Mouse (Mus musculus): ENCODE data around the gene Rpgrip1. TPM values are rescaled to one million over a fixed set of nuclear protein-coding genes. Genes with fewer than 3 reads are reported as not detected.

Gene Rpgrip1
- polyA plus RNA-seq, 1 experiment: 406 TPM

DNA sequence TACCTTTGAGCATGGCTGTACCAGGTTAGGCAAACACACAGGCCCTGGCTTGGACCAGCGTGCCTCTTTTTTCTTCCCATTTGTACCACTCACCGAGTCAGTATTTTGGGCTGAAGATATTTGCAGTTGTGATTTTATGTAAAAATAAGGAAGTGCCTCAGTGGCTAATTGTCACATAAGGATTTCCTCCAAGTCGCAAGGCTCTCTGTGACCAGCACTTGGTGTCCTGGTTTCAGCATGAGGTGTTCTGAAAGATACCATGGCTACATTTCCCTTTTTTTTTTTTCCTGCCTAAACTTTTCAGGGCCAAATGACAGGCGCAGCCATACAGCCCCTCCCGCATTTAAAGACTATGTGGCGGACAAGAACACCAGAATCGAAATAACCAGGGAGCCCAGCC is 9.7 kb downstream of the Rpgrip1 start:
- TF ChIP-seq POLR2A (IDR thresholded peaks at IDR 0.05; ENCODE audit: control insufficient read depth, low read depth, low read length) (no peak), CTCF (IDR thresholded peaks at IDR 0.05; ENCODE audit: control insufficient read depth, insufficient read depth, insufficient replicate concordance, low read depth, low read length) (no peak)
- Histone ChIP-seq H3K36me3 (ENCODE audit: control insufficient read depth, insufficient read depth, low read length) (no peaks in the 10 kb centered on the region), H3K4me1 (ENCODE audit: control insufficient read depth, insufficient read depth, low read length) (peaks cover 12% of the 10 kb centered on the region), H3K27ac (ENCODE audit: control insufficient read depth, insufficient read depth, low read depth, low read length) (no peak overlapping the region), H3K4me3 (ENCODE audit: control insufficient read depth, low read depth, low read length) (no peak overlapping the region), H3K27me3 (ENCODE audit: control insufficient read depth, insufficient read depth, low read length) (no peaks in the 10 kb centered on the region)

GRCm38 (mm10) chr14:52123918-52124317 is 13.4 kb downstream of the Rpgrip1 start:
- no peak overlapping the region for H3K27ac ChIP-seq (ENCODE audit: control insufficient read depth, insufficient read depth, low read depth, low read length)
- no peaks in the 10 kb centered on the region for H3K36me3 ChIP-seq (ENCODE audit: control insufficient read depth, insufficient read depth, low read length)
- no peaks in the 10 kb centered on the region for H3K27me3 ChIP-seq (ENCODE audit: control insufficient read depth, insufficient read depth, low read length)
- H3K4me3 ChIP-seq (ENCODE audit: control insufficient read depth, low read depth, low read length): no peak overlapping the region
- no peak for TF ChIP-seq POLR2A (IDR thresholded peaks at IDR 0.05; ENCODE audit: control insufficient read depth, low read depth, low read length)
- peak; percentile 37; the same call in 1 of the 2 replicates for TF ChIP-seq CTCF (IDR thresholded peaks at IDR 0.05; ENCODE audit: control insufficient read depth, insufficient read depth, insufficient replicate concordance, low read depth, low read length)
- peaks cover 7% of the 10 kb centered on the region for H3K4me1 ChIP-seq (ENCODE audit: control insufficient read depth, insufficient read depth, low read length)

DNA sequence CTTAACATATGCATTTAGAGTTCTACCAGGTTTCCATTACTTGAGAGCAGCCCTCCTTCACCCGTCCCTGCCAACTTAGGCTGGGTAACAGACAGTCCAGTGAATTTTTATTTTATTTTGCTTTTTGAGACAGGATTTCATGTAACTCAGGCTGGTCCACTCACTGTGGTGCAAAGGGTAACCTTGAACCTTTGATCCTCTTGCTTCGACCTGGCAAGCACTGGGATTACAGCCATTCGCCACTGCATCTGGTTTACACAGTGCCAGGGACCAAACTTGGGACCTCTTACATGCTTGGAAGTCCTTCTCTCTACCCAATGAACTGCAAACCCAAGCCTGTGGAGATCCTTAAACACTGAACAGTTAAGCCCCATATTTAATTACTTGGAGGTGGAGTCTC is 14.1 kb downstream of the Rpgrip1 start:
- H3K36me3 ChIP-seq (ENCODE audit: control insufficient read depth, insufficient read depth, low read length): no peaks in the 10 kb centered on the region
- H3K4me3 ChIP-seq (ENCODE audit: control insufficient read depth, low read depth, low read length): no peak overlapping the region
- H3K27me3 ChIP-seq (ENCODE audit: control insufficient read depth, insufficient read depth, low read length): no peaks in the 10 kb centered on the region
- TF ChIP-seq CTCF (IDR thresholded peaks at IDR 0.05; ENCODE audit: control insufficient read depth, insufficient read depth, insufficient replicate concordance, low read depth, low read length) (no peak), POLR2A (IDR thresholded peaks at IDR 0.05; ENCODE audit: control insufficient read depth, low read depth, low read length) (no peak)
- no peak overlapping the region for H3K27ac ChIP-seq (ENCODE audit: control insufficient read depth, insufficient read depth, low read depth, low read length)
- peaks cover 3% of the 10 kb centered on the region; the same call in 1 of the 2 replicates for H3K4me1 ChIP-seq (ENCODE audit: control insufficient read depth, insufficient read depth, low read length)

DNA sequence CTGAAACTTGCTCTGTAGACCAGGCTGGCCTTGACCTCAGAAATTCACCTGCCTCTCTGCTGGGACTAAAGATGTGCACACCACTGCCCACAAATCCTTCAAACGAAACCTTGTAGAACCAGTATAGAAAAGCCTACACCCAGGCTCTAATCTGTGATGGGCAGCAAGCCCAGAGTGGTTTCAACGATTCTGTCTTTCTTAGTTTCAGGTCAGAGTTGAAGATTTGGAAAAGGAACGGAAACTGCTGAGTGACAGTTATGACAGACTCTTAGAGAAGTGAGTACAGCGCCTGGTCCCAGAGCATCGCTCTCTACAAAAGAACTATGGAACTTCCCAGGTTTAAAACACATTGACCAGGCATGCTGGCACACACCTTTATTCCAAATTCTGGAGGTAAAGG is 23.1 kb downstream of the Rpgrip1 start:
- H3K4me1 ChIP-seq (ENCODE audit: control insufficient read depth, insufficient read depth, low read length): peaks cover 3% of the 10 kb centered on the region; the same call in 1 of the 2 replicates
- H3K27me3 ChIP-seq (ENCODE audit: control insufficient read depth, insufficient read depth, low read length): no peaks in the 10 kb centered on the region
- TF ChIP-seq POLR2A (IDR thresholded peaks at IDR 0.05; ENCODE audit: control insufficient read depth, low read depth, low read length) (no peak), CTCF (IDR thresholded peaks at IDR 0.05; ENCODE audit: control insufficient read depth, insufficient read depth, insufficient replicate concordance, low read depth, low read length) (no peak)
- no peak overlapping the region for H3K27ac ChIP-seq (ENCODE audit: control insufficient read depth, insufficient read depth, low read depth, low read length)
- H3K36me3 ChIP-seq (ENCODE audit: control insufficient read depth, insufficient read depth, low read length): no peaks in the 10 kb centered on the region
- no peak overlapping the region for H3K4me3 ChIP-seq (ENCODE audit: control insufficient read depth, low read depth, low read length)

DNA sequence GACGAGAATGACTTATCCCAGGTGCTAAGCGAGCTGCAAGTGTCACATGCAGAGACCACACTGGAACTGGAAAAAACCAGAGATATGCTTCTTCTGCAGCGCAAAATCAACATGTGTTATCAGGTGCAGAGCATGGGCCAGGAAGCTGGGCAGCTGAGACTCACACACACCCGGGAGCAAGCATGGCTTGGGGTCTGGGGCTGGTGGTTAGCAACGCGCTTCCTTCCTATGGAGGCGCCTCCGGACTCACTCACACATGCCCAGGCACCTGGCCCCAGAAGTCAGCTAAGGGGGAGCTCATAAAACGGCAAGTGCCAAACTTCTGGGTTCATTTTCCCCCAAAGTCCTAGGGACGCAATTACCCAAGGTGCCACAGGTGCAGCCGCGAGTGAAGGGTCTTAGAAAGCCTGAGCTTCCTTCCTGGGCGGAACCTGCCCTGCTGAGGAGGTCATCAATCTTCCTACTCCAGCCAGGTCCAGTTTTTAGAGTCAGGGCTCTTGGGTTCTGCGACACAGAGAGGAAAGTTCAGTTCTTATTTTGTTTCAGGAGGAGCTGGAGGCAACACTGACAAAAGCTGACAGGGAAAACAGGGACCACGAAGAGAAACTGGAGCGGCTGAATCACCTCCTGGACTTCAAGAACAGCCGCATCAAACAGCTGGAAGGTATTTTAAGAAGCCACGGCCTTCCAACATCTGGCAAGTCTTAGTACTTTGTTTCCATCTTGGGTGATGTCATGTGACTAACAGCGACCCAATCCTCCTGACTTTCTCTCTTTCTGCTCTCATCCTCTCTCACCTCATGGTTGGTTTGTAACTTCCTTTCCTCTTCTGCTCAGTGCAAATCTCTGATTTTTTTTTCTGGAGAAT is 30.3 kb downstream of the Rpgrip1 start:
- Histone ChIP-seq H3K27ac (ENCODE audit: control insufficient read depth, insufficient read depth, low read depth, low read length) (peak overlapping the region; percentile 45; the same call in 1 of the 2 replicates), H3K4me1 (ENCODE audit: control insufficient read depth, insufficient read depth, low read length) (peaks cover 13% of the 10 kb centered on the region), H3K4me3 (ENCODE audit: control insufficient read depth, low read depth, low read length) (peak overlapping the region; percentile 23), H3K27me3 (ENCODE audit: control insufficient read depth, insufficient read depth, low read length) (no peaks in the 10 kb centered on the region), H3K36me3 (ENCODE audit: control insufficient read depth, insufficient read depth, low read length) (no peaks in the 10 kb centered on the region; the same call in 1 of the 2 replicates)
- TF ChIP-seq CTCF (IDR thresholded peaks at IDR 0.05; ENCODE audit: control insufficient read depth, insufficient read depth, insufficient replicate concordance, low read depth, low read length) (no peak), POLR2A (IDR thresholded peaks at IDR 0.05; ENCODE audit: control insufficient read depth, low read depth, low read length) (no peak)

DNA sequence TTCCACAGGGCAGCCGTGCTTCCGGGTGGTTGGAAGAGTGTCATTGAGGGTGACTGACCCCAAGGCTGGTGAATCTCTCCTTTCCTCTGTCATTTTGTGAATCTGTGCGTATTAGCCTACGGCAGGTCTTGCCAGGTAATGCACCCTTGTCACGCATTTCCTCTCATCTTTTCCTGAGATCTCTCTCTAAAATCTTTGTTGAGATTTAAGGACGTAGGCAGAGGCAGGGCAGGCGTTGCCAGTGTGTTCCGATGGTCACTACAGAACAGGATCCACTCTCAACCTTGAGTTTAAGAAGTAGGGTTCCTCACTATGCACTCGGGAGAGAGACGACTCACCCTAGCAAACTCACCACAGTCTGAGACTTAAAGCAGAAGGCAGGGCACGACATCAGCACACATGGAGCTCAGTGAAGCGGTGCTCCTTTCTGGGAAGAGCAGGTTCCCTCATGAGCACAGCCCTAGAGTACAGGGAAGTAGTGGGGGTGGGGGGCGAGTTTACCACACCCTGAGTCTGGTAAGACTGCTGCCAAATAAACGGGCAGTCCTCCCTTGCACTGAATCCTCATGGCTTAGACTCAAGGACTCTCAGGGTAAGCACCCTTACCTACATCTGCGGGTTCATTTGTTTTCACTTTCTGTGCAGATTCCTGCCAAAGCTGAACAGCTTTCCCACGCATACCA is 31.1 kb downstream of the Rpgrip1 start:
- Histone ChIP-seq H3K36me3 (ENCODE audit: control insufficient read depth, insufficient read depth, low read length) (no peaks in the 10 kb centered on the region; the same call in 1 of the 2 replicates), H3K27ac (ENCODE audit: control insufficient read depth, insufficient read depth, low read depth, low read length) (no peak overlapping the region), H3K4me1 (ENCODE audit: control insufficient read depth, insufficient read depth, low read length) (peaks cover 11% of the 10 kb centered on the region), H3K4me3 (ENCODE audit: control insufficient read depth, low read depth, low read length) (peak overlapping the region; percentile 23), H3K27me3 (ENCODE audit: control insufficient read depth, insufficient read depth, low read length) (no peaks in the 10 kb centered on the region)
- TF ChIP-seq CTCF (IDR thresholded peaks at IDR 0.05; ENCODE audit: control insufficient read depth, insufficient read depth, insufficient replicate concordance, low read depth, low read length) (no peak), POLR2A (IDR thresholded peaks at IDR 0.05; ENCODE audit: control insufficient read depth, low read depth, low read length) (no peak)

GRCm38 (mm10) chr14:52144165-52144564 is 33.7 kb downstream of the Rpgrip1 start:
- TF ChIP-seq CTCF (IDR thresholded peaks at IDR 0.05; ENCODE audit: control insufficient read depth, insufficient read depth, insufficient replicate concordance, low read depth, low read length) (no peak), POLR2A (IDR thresholded peaks at IDR 0.05; ENCODE audit: control insufficient read depth, low read depth, low read length) (no peak)
- no peak overlapping the region for H3K4me3 ChIP-seq (ENCODE audit: control insufficient read depth, low read depth, low read length)
- H3K36me3 ChIP-seq (ENCODE audit: control insufficient read depth, insufficient read depth, low read length): no peaks in the 10 kb centered on the region; the same call in 1 of the 2 replicates
- H3K4me1 ChIP-seq (ENCODE audit: control insufficient read depth, insufficient read depth, low read length): peaks cover 10% of the 10 kb centered on the region
- H3K27ac ChIP-seq (ENCODE audit: control insufficient read depth, insufficient read depth, low read depth, low read length): no peak overlapping the region
- H3K27me3 ChIP-seq (ENCODE audit: control insufficient read depth, insufficient read depth, low read length): no peaks in the 10 kb centered on the region

Measured in testis, adult 2 months (tissue).